Mouse (Mus musculus): ENCODE data around the gene St6galnac1.

The St6galnac1 gene

DNA sequence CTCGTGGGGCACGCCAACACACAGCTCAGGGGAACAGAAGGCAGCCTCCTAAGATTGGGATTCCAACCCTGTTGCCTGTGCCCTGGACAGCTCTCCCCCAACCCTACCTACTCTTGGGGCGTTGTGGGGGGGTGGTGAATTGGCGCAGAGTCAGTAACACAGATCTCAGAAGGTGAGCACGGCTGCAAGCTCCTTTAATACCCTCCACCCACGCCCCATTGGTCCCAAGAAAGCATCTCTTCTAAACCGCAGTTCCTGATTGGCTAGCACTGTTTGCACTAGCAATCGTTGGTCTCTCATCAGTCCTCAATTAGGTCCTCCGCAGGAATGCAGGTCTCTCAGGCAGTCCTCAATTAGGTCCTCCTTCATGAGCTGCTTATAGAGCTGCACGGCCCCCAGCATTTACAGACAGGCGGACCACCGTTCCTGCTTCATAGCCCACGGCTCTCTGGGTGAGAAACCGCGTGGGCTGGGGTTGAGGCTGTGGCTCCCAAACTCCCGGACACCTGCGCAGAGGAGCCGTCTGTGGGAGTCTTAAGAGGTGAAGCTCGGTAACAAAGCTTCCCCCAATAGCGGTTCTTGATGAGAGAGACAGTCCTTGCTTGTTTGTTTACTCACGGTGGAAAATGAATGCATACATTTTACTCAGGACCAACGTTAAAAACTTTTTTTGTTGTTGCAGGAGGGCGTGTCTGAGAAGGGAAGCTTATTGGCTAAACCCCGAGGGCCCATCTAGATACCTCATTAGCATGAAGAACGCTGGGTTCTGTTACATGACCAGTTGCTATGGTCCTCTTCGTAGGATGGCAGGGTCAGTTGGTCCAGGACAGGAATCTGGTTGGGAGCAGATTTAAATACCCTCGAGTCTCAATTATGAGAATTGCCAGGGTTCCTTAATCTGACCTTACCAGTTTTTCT lies 50.0 kb downstream of the St6galnac1 start:
- DNase-seq = no peak

DNA sequence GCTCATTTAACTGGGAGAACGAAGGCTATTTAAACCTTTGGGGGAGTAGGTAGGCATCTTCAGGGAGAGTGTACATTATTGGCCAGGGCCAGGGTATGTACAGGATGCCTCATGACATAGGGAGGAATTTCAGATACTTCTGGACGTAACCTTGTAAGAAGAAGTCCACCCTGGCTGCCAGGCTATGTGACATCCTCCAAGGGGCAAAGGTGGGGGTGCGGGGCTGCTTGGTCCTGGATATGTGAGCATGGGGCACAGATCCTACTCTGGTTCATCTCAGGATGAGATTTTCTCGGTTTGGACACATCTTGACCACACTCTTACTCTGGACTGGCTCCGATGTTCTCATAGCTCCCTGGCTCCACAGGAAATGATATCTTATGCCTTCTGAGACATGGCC lies 52.2 kb downstream of the St6galnac1 start:
- no peak for DNase-seq

GRCm38 (mm10) chr11:116721548-116722271 lies 53.6 kb downstream of the St6galnac1 start:
- DNase-seq = no peak

DNA sequence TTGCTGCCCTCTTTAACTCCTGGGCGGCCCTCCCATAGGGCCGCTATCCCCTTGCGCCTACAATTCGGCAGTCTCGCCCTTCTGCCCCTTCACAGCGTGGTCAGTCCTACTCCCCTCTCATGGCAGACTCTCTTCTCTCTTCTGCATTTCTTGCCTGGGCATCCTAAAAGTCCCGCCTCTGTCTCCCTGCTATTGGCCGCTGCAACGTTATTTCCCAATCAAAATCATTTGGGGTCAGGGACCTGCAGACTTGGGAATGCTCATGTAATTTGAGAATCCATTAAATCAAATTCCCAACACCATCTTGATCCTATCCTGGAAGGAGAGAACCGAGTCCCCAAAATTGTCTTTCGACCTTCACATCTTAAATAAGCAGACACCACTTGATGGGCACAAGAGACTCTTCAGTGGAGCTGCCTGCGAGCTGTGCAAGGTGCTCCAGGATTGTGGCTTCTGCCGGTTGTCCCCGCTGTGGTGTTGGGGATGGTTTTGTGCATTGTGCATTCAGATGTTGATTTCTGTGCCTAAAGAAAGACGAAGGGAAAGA lies 54.9 kb downstream of the St6galnac1 start:
- DNase-seq = no peak

Measured in thymus, postnatal 36 days (tissue).